Mouse (Mus musculus): Measurements from ENCODE around the gene Pth2r. TPM values are rescaled to one million over a fixed set of nuclear protein-coding genes. Genes with fewer than 3 reads are reported as not detected.

The Pth2r gene
- polyA plus RNA-seq, 1 experiment from 2014 or later: 2.6 TPM

GRCm38 (mm10) chr1:65407441-65407840 is 125.6 kb downstream of the Pth2r start:
- Histone ChIP-seq H3K27ac (no peak overlapping the region), H3K4me3 (replicated peaks; ENCODE audit: low read length) (no peak overlapping the region), H3K27me3 (ENCODE audit: control insufficient read depth, insufficient read depth, low read length) (no peaks in the 10 kb centered on the region), H3K4me1 (replicated peaks; ENCODE audit: control insufficient read depth, insufficient read depth, low read length) (no peaks in the 10 kb centered on the region), H3K9me3 (ENCODE audit: control insufficient read depth, low read length) (0 out of 2 replicates have a peak, but pooled peaks cover 6% of the 10 kb centered on the region), H3K36me3 (replicated peaks; ENCODE audit: control insufficient read depth, insufficient read depth) (no peaks in the 10 kb centered on the region), H3K4me2 (replicated peaks) (no peak overlapping the region), H3K9ac (no peak overlapping the region)
- DNase-seq (ENCODE audit: low spot score) (no peak), ATAC-seq (ENCODE audit: low FRiP score) (no peak)
- WGBS: 75% methylated on average over 5 of the region's 5 CpGs

- ATAC-seq (ENCODE audit: low FRiP score) (no peak), DNase-seq (ENCODE audit: low spot score) (no peak)
- H3K27ac ChIP-seq: no peak overlapping the region
- 96% methylated on average over 2 of the region's 2 CpGs for WGBS
- H3K9ac ChIP-seq: no peak overlapping the region
- no peaks in the 10 kb centered on the region for H3K36me3 ChIP-seq (replicated peaks; ENCODE audit: control insufficient read depth, insufficient read depth)
- no peak overlapping the region for H3K4me2 ChIP-seq (replicated peaks)
- no peaks in the 10 kb centered on the region for H3K27me3 ChIP-seq (ENCODE audit: control insufficient read depth, insufficient read depth, low read length)
- no peak overlapping the region for H3K4me3 ChIP-seq (replicated peaks; ENCODE audit: low read length)
- H3K9me3 ChIP-seq (ENCODE audit: control insufficient read depth, low read length): no peaks in the 10 kb centered on the region
- H3K4me1 ChIP-seq (replicated peaks; ENCODE audit: control insufficient read depth, insufficient read depth, low read length): no peaks in the 10 kb centered on the region
Observed at GRCm38 (mm10) chr1:65420909-65421308, 139.1 kb downstream of the Pth2r start.

GRCm38 (mm10) chr1:65422501-65423010 is 140.7 kb downstream of the Pth2r start:
- no peak for DNase-seq (ENCODE audit: low spot score)
- no peaks in the 10 kb centered on the region for H3K4me1 ChIP-seq (replicated peaks; ENCODE audit: control insufficient read depth, insufficient read depth, low read length)
- H3K9ac ChIP-seq: no peak overlapping the region
- no peak for ATAC-seq (ENCODE audit: low FRiP score)
- H3K4me2 ChIP-seq (replicated peaks): no peak overlapping the region
- H3K36me3 ChIP-seq (replicated peaks; ENCODE audit: control insufficient read depth, insufficient read depth): no peaks in the 10 kb centered on the region
- H3K4me3 ChIP-seq (replicated peaks; ENCODE audit: low read length): no peak overlapping the region
- no peak overlapping the region for H3K27ac ChIP-seq
- H3K9me3 ChIP-seq (ENCODE audit: control insufficient read depth, low read length): no peaks in the 10 kb centered on the region
- H3K27me3 ChIP-seq (ENCODE audit: control insufficient read depth, insufficient read depth, low read length): no peaks in the 10 kb centered on the region

Other genes starting within 250 kb of the Pth2r start
- gene Akr1cl, start 249.3 kb upstream of the Pth2r start, polyA plus RNA-seq (2014; fragmentation: Nextera tagmentation; extraction: Ambion mirVana): not detected in 2 replicates
- not detected in 2 replicates for gene Cryge, start 230.9 kb upstream of the Pth2r start, polyA plus RNA-seq (2014; fragmentation: Nextera tagmentation; extraction: Ambion mirVana)
- gene Crygd, start 218.6 kb upstream of the Pth2r start, polyA plus RNA-seq (2014; fragmentation: Nextera tagmentation; extraction: Ambion mirVana): not detected in 2 replicates
- gene Crygc, start 208.4 kb upstream of the Pth2r start, polyA plus RNA-seq (2014; fragmentation: Nextera tagmentation; extraction: Ambion mirVana): not detected in 2 replicates
- gene Crygb, start 199.8 kb upstream of the Pth2r start, polyA plus RNA-seq (2014; fragmentation: Nextera tagmentation; extraction: Ambion mirVana): 0.99 TPM in 1 of 2 replicates, not detected in the other
- not detected in 2 replicates for gene Cryga, start 178.7 kb upstream of the Pth2r start, polyA plus RNA-seq (2014; fragmentation: Nextera tagmentation; extraction: Ambion mirVana)
- 0.29 TPM in 1 of 2 replicates, not detected in the other for gene Gm28845, start 162.5 kb upstream of the Pth2r start, polyA plus RNA-seq (2014; fragmentation: Nextera tagmentation; extraction: Ambion mirVana)
- gene D630023F18Rik, start 158.8 kb upstream of the Pth2r start, polyA plus RNA-seq (2014; fragmentation: Nextera tagmentation; extraction: Ambion mirVana): 1.2 and 1.4 TPM in 2 replicates
- gene Idh1, start 95.6 kb upstream of the Pth2r start, polyA plus RNA-seq (2014; fragmentation: Nextera tagmentation; extraction: Ambion mirVana): 510 and 574 TPM in 2 replicates
- gene Pikfyve, start 95.4 kb upstream of the Pth2r start, polyA plus RNA-seq (2014; fragmentation: Nextera tagmentation; extraction: Ambion mirVana): 17.3 and 20.7 TPM in 2 replicates

Data from hindbrain, embryonic 14.5 days (tissue).